Comparison of ENCODE assay signal across 15 mouse cellular contexts in genomic region chr9:56669605-56670221, GRCm38 (mm10).
A peak's percentile ranks its signal among the peaks of the same experiment; 100 is the strongest.
DNase-seq lines count a peak whose midpoint lies in the region; ATAC-seq and TF ChIP-seq lines count a peak whose summit lies in the region.
"Had no signal": no experiment of that assay in that cellular context is flagged by ENCODE, and none has a peak within 500 bp of the region (broad histone marks: within the 10 kb centered on the region; RNA-seq: fewer than 3 reads in every experiment).

No protein-coding gene starts in this region.

- H3K4me3 ChIP-seq in hindbrain, embryonic 15.5 days = no peak overlapping the region
- H3K4me3 ChIP-seq in hindbrain, postnatal 0 days (ENCODE audit: low read length) = no peak overlapping the region
- no peak overlapping the region for H3K4me3 ChIP-seq in kidney, embryonic 15.5 days (replicated peaks)
- H3K4me3 ChIP-seq in intestine, embryonic 15.5 days (replicated peaks) = no peak overlapping the region
- H3K4me3 ChIP-seq: forebrain, embryonic 10.5 days; liver, embryonic 15.5 days had no signal

- no peak overlapping the region for H3K4me2 ChIP-seq in hindbrain, embryonic 15.5 days
- no peak overlapping the region for H3K4me2 ChIP-seq in hindbrain, postnatal 0 days (ENCODE audit: low read depth, low read length)
- no peak overlapping the region for H3K4me2 ChIP-seq in kidney, embryonic 15.5 days
- no peak overlapping the region for H3K4me2 ChIP-seq in intestine, embryonic 15.5 days (replicated peaks)
- H3K4me2 ChIP-seq: liver, embryonic 15.5 days had no signal

- 0 out of 2 replicates have a peak, but pooled peaks cover 10% of the 10 kb centered on the region for H3K4me1 ChIP-seq in hindbrain, embryonic 15.5 days (replicated peaks)
- H3K4me1 ChIP-seq in hindbrain, postnatal 0 days (ENCODE audit: insufficient read depth, low read length) = 0 out of 2 replicates have a peak, but pooled peaks cover 3% of the 10 kb centered on the region
- H3K4me1 ChIP-seq in kidney, embryonic 15.5 days = no peaks in the 10 kb centered on the region
- no peaks in the 10 kb centered on the region for H3K4me1 ChIP-seq in intestine, embryonic 15.5 days (replicated peaks)
- H3K4me1 ChIP-seq: forebrain, embryonic 10.5 days; liver, embryonic 15.5 days had no signal

- no peaks in the 10 kb centered on the region for H3K9me3 ChIP-seq in hindbrain, embryonic 15.5 days
- H3K9me3 ChIP-seq in hindbrain, postnatal 0 days (ENCODE audit: low read length) = no peaks in the 10 kb centered on the region
- no peaks in the 10 kb centered on the region for H3K9me3 ChIP-seq in kidney, embryonic 15.5 days (replicated peaks)
- H3K9me3 ChIP-seq in intestine, embryonic 15.5 days = no peaks in the 10 kb centered on the region
- H3K9me3 ChIP-seq: forebrain, embryonic 10.5 days; liver, embryonic 15.5 days had no signal

- no peak overlapping the region for H3K27ac ChIP-seq in hindbrain, embryonic 15.5 days (replicated peaks)
- H3K27ac ChIP-seq in hindbrain, postnatal 0 days = no peak overlapping the region
- no peak overlapping the region for H3K27ac ChIP-seq in kidney, embryonic 15.5 days
- no peak overlapping the region for H3K27ac ChIP-seq in intestine, embryonic 15.5 days
- H3K27ac ChIP-seq: forebrain, embryonic 10.5 days; liver, embryonic 15.5 days had no signal

- H3K27me3 ChIP-seq in hindbrain, embryonic 15.5 days = no peaks in the 10 kb centered on the region
- no peaks in the 10 kb centered on the region for H3K27me3 ChIP-seq in hindbrain, postnatal 0 days (ENCODE audit: insufficient read depth, low read length)
- no peaks in the 10 kb centered on the region for H3K27me3 ChIP-seq in kidney, embryonic 15.5 days
- H3K27me3 ChIP-seq in intestine, embryonic 15.5 days (replicated peaks) = no peaks in the 10 kb centered on the region
- H3K27me3 ChIP-seq: liver, embryonic 15.5 days had no signal

- 41% methylated on average over 11 of the region's 11 CpGs for WGBS in hindbrain, embryonic 15.5 days
- 45% methylated on average over 11 of the region's 11 CpGs for WGBS in hindbrain, postnatal 0 days
- 40% methylated on average over 11 of the region's 11 CpGs for WGBS in kidney, embryonic 15.5 days
- WGBS in intestine, embryonic 15.5 days = 30% methylated on average over 11 of the region's 11 CpGs

- DNase-seq in hindbrain, postnatal 0 days (ENCODE audit: low spot score) = no peak
- peak; percentile 19 for DNase-seq in thymus, postnatal 14 days
- no peak for DNase-seq in thymus, postnatal 25 days
- peak; percentile 73 to 79 for DNase-seq in cerebellum, postnatal 14 days
- DNase-seq in lung, postnatal 36 days = peak; percentile 44
- DNase-seq: adrenal gland, postnatal 25 days; gastrocnemius, postnatal 36 days; kidney, adult 2 months; left cerebral cortex, postnatal 4 days; midbrain, embryonic 14.5 days had no signal

- TF ChIP-seq CTCF in hindbrain, postnatal 0 days (IDR thresholded peaks at IDR 0.05; ENCODE audit: low read depth) = no peak

- H3K36me3 ChIP-seq in hindbrain, embryonic 15.5 days = no peaks in the 10 kb centered on the region
- H3K36me3 ChIP-seq in hindbrain, postnatal 0 days (ENCODE audit: insufficient read depth, low read length) = no peaks in the 10 kb centered on the region
- no peaks in the 10 kb centered on the region for H3K36me3 ChIP-seq in kidney, embryonic 15.5 days
- H3K36me3 ChIP-seq in intestine, embryonic 15.5 days = no peaks in the 10 kb centered on the region
- H3K36me3 ChIP-seq: forebrain, embryonic 10.5 days; liver, embryonic 15.5 days had no signal

- 0 out of 2 replicates have a peak, but pooled peaks have one; percentile 35 for ATAC-seq in hindbrain, embryonic 15.5 days (ENCODE audit: low FRiP score, low read depth)
- no peak for ATAC-seq in hindbrain, postnatal 0 days
- ATAC-seq in kidney, embryonic 15.5 days (replicated peaks; ENCODE audit: low FRiP score) = no peak
- ATAC-seq in intestine, embryonic 15.5 days = no peak

- no peak overlapping the region for H3K9ac ChIP-seq in hindbrain, embryonic 15.5 days
- no peak overlapping the region for H3K9ac ChIP-seq in hindbrain, postnatal 0 days (replicated peaks; ENCODE audit: low read length)
- no peak overlapping the region for H3K9ac ChIP-seq in kidney, embryonic 15.5 days
- no peak overlapping the region for H3K9ac ChIP-seq in intestine, embryonic 15.5 days
- H3K9ac ChIP-seq: liver, embryonic 15.5 days had no signal

Comparison
In these comparisons a context has a peak if more than half of its experiments do, and no peak if none do; other contexts are left out.
1. DNase-seq: peak in thymus, postnatal 14 days (single experiment), cerebellum, postnatal 14 days (2 of 2) and lung, postnatal 36 days (single experiment); none in hindbrain, postnatal 0 days (single experiment) and thymus, postnatal 25 days (single experiment).